Mouse (Mus musculus) liver, postnatal 0 days (tissue): ENCODE measurements around the gene Gm44790. TPM values are rescaled to one million over a fixed set of nuclear protein-coding genes. Genes with fewer than 3 reads are reported as not detected.
A peak's percentile ranks its signal among the peaks of the same experiment; 100 is the strongest.
"Not testable (repeated sequence)": the region's sequence is repeated elsewhere in the genome, so short reads cannot be mapped to it uniquely, and the experiment has no call there.

Experiments
- ATAC-seq: fragments of 200-750 bp; cut with Nextera tagmentation; 2 replicates; pipeline ENCODE4 v1.8.0; 2017; ENCODE audit warnings: mild to moderate bottlenecking, moderate library complexity
- DNase-seq: peaks from one replicate; pipeline ENCODE4 v3.0.0-alpha.2; 2016
- H3K27ac ChIP-seq: fragments of 300-500 bp; sonication (generic); 2 replicates; pipeline ENCODE4 v1.5.1; 2014; ENCODE audit warnings: antibody characterized with exemption, moderate library complexity, mild to moderate bottlenecking, low read depth
- H3K27me3 ChIP-seq: fragments of 300-500 bp; sonication (generic); 2 replicates; pipeline ENCODE4 v1.6.1; 2014; ENCODE audit warnings: low read length, control low read depth, mixed read lengths; ENCODE audit not compliant: insufficient read depth
- H3K36me3 ChIP-seq: fragments of 300-500 bp; sonication (generic); replicated peaks from 2 replicates; pipeline ENCODE4 v1.6.1; 2014; ENCODE audit warnings: mild to moderate bottlenecking, control low read depth, low read length, moderate library complexity, mixed read lengths; ENCODE audit not compliant: insufficient read depth
- H3K4me1 ChIP-seq: fragments of 300-500 bp; sonication (generic); 2 replicates; pipeline ENCODE4 v1.6.1; 2014; ENCODE audit warnings: antibody characterized with exemption, mild to moderate bottlenecking, control low read depth; ENCODE audit not compliant: insufficient read depth
- H3K4me2 ChIP-seq: fragments of 300-500 bp; sonication (generic); 2 replicates; pipeline ENCODE4 v1.6.1; 2014; ENCODE audit warnings: low read depth, mild to moderate bottlenecking, low read length, moderate library complexity, mixed read lengths
- H3K4me3 ChIP-seq: fragments of 300-500 bp; sonication (generic); 2 replicates; pipeline ENCODE4 v1.5.1; 2014; ENCODE audit warnings: low read depth, low read length
- H3K9ac ChIP-seq: fragments of 300-500 bp; sonication (generic); replicated peaks from 2 replicates; pipeline ENCODE4 v1.6.1; 2014; ENCODE audit warnings: mild to moderate bottlenecking, moderate library complexity
- H3K9me3 ChIP-seq: fragments of 300-500 bp; sonication (generic); 2 replicates; pipeline ENCODE4 v1.6.1; 2016; ENCODE audit warnings: mild to moderate bottlenecking, control low read depth, low read length, mixed read lengths
- CTCF ChIP-seq: sonication (generic); IDR thresholded peaks from 2 replicates; pipeline ENCODE4 v1.5.1; 2016; ENCODE audit warnings: antibody characterized with exemption, low read depth
- EP300 ChIP-seq: IDR thresholded peaks from 2 replicates; pipeline ENCODE4 v1.6.1; 2016; ENCODE audit warnings: antibody characterized with exemption, low read depth, mild to moderate bottlenecking
- WGBS: fragments of 180-500 bp; shearing (Covaris S2); extraction: QIAGEN DNeasy Blood & Tissue Kit; methylation state at CpG from one replicate; pipeline ENCODE4 v1.1.7; 2014; ENCODE audit not compliant: insufficient replicate concordance; 5-methylcytosine and 5-hydroxymethylcytosine counted together
- polyA plus RNA-seq: library from polyadenylated mRNA; unstranded; fragments of >200 nt; fragmentation: Nextera tagmentation; extraction: Ambion mirVana; gene quantifications from 2 replicates; pipeline ENCODE4 v1.2.1, GENCODE M21; 2015

Gm44790 gene
- not detected in 2 replicates for polyA plus RNA-seq

GRCm38 (mm10) chr6:86426358-86426757, at the start of gene Gm44790:
Gene Gm44790, plus strand, starts transcription at chr6:86426658.
- Histone ChIP-seq H3K4me1 (no peaks in the 10 kb centered on the region), H3K27me3 (no peaks in the 10 kb centered on the region), H3K27ac (no peak within 1 kb of the TSS), H3K4me2 (no peak within 1 kb of the TSS), H3K36me3 (peaks cover 49% of the 10 kb centered on the region), H3K9me3 (no peaks in the 10 kb centered on the region), H3K4me3 (no peak within 1 kb of the TSS), H3K9ac (no peak within 1 kb of the TSS)
- TF ChIP-seq CTCF (no peak), EP300 (no peak)
- DNase-seq (no peak), ATAC-seq (no peak)
- WGBS = 88% methylated on average over 1 of the region's 1 CpGs

GRCm38 (mm10) chr6:86378341-86378740, 48.1 kb upstream of the Gm44790 start:
- no peaks in the 10 kb centered on the region for H3K4me1 ChIP-seq
- H3K4me3 ChIP-seq = no peak overlapping the region
- TF ChIP-seq CTCF (no peak), EP300 (no peak)
- 82% methylated on average over 3 of the region's 3 CpGs for WGBS
- no peak overlapping the region for H3K9ac ChIP-seq
- ATAC-seq (no peak), DNase-seq (no peak)
- no peak overlapping the region for H3K27ac ChIP-seq
- H3K27me3 ChIP-seq = no peaks in the 10 kb centered on the region
- H3K4me2 ChIP-seq = no peak overlapping the region
- H3K36me3 ChIP-seq = peaks cover 28% of the 10 kb centered on the region
- H3K9me3 ChIP-seq = no peaks in the 10 kb centered on the region

- ATAC-seq, H3K9ac ChIP-seq, H3K4me3 ChIP-seq, H3K4me2 ChIP-seq, DNase-seq, H3K27me3 ChIP-seq, H3K27ac ChIP-seq, H3K9me3 ChIP-seq, H3K4me1 ChIP-seq: not testable (repeated sequence)
- 84% methylated on average over 6 of the region's 8 CpGs for WGBS
- peaks cover 28% of the 10 kb centered on the region for H3K36me3 ChIP-seq
These were observed 46.3 kb upstream of the Gm44790 start for GRCm38 (mm10) chr6:86380112-86380511.

- peaks cover 20% of the 10 kb centered on the region for H3K36me3 ChIP-seq
- no peaks in the 10 kb centered on the region for H3K27me3 ChIP-seq
- H3K9me3 ChIP-seq = no peaks in the 10 kb centered on the region
These were observed 43.9 kb upstream of the Gm44790 start for GRCm38 (mm10) chr6:86382551-86382950.

GRCm38 (mm10) chr6:86383370-86383769, 43.1 kb upstream of the Gm44790 start:
- H3K27ac ChIP-seq = no peak overlapping the region
- no peak overlapping the region for H3K9ac ChIP-seq
- peaks cover 11% of the 10 kb centered on the region; the same call in 1 of the 2 replicates for H3K4me1 ChIP-seq
- WGBS = 42% methylated on average over 16 of the region's 16 CpGs
- no peak overlapping the region for H3K4me2 ChIP-seq
- H3K27me3 ChIP-seq = no peaks in the 10 kb centered on the region
- no peak for DNase-seq
- ATAC-seq = no peak
- no peak for TF ChIP-seq CTCF
- no peak for TF ChIP-seq EP300
- H3K4me3 ChIP-seq = no peak overlapping the region
- no peaks in the 10 kb centered on the region for H3K9me3 ChIP-seq
- H3K36me3 ChIP-seq = peaks cover 18% of the 10 kb centered on the region

More at GRCm38 (mm10) chr6:86382551-86382950, 43.9 kb upstream of the Gm44790 start:
- DNase-seq (no peak), ATAC-seq (no peak)
- Histone ChIP-seq H3K4me1 (peaks cover 8% of the 10 kb centered on the region; the same call in 1 of the 2 replicates), H3K4me3 (no peak overlapping the region), H3K9ac (no peak overlapping the region), H3K4me2 (no peak overlapping the region), H3K27ac (no peak overlapping the region)
- no peak for TF ChIP-seq CTCF
- TF ChIP-seq EP300 = no peak

- peak overlapping the region; percentile 82 for H3K27ac ChIP-seq
- H3K4me3 ChIP-seq = no peak overlapping the region
- H3K4me1 ChIP-seq = peaks cover 11% of the 10 kb centered on the region; the same call in 1 of the 2 replicates
- DNase-seq (no peak), ATAC-seq (peak; percentile 14; the same call in 1 of the 2 replicates)
- peaks cover 18% of the 10 kb centered on the region for H3K36me3 ChIP-seq
- WGBS = 28% methylated on average over 4 of the region's 4 CpGs
- no peak for TF ChIP-seq CTCF
- TF ChIP-seq EP300 = no peak
- H3K27me3 ChIP-seq = no peaks in the 10 kb centered on the region
- H3K9me3 ChIP-seq = no peaks in the 10 kb centered on the region
- no peak overlapping the region for H3K4me2 ChIP-seq
- H3K9ac ChIP-seq = no peak overlapping the region
These were observed 41.8 kb upstream of the Gm44790 start for GRCm38 (mm10) chr6:86384692-86385091.
